Mouse (Mus musculus) embryo, embryonic 10 days (tissue): Measurements from ENCODE around the gene Zfp60.

Source experiments
- DNase-seq: peaks from one replicate; pipeline ENCODE4 v3.0.0-alpha.2; 2015; ENCODE audit warnings: low spot score

Zfp60 gene

GRCm38 (mm10) chr7:27731281-27731883, at the start of gene Zfp60:
Gene Zfp60, plus strand, starts transcription at chr7:27731389.
- DNase-seq, result peak; percentile 93

GRCm38 (mm10) chr7:27683218-27683617, 48.0 kb upstream of the Zfp60 start:
- no peak for DNase-seq

- DNase-seq, result no peak
Measured at GRCm38 (mm10) chr7:27685220-27685619, 46.0 kb upstream of the Zfp60 start.

GRCm38 (mm10) chr7:27685681-27686080, 45.5 kb upstream of the Zfp60 start:
- DNase-seq, result peak; percentile 61

- no peak for DNase-seq
Measured at GRCm38 (mm10) chr7:27687043-27687442, 44.1 kb upstream of the Zfp60 start.

- DNase-seq, result no peak
Measured at GRCm38 (mm10) chr7:27687836-27688235, 43.4 kb upstream of the Zfp60 start.

- DNase-seq, result peak; percentile 16
Measured at GRCm38 (mm10) chr7:27688246-27688788, 42.9 kb upstream of the Zfp60 start.

GRCm38 (mm10) chr7:27688815-27689612, 42.2 kb upstream of the Zfp60 start, which contains the start of gene Zfp607b:
Gene Zfp607b, plus strand, starts transcription at chr7:27689340.
- peak; percentile 96 for DNase-seq

GRCm38 (mm10) chr7:27691076-27691475, 40.1 kb upstream of the Zfp60 start:
- peak; percentile 67 for DNase-seq

GRCm38 (mm10) chr7:27696711-27697110, 34.5 kb upstream of the Zfp60 start:
- no peak for DNase-seq

GRCm38 (mm10) chr7:27710402-27710801, 20.8 kb upstream of the Zfp60 start:
- DNase-seq, result no peak

GRCm38 (mm10) chr7:27721951-27722350, 9.2 kb upstream of the Zfp60 start:
- DNase-seq, result no peak

- DNase-seq, result peak; percentile 81
Measured at GRCm38 (mm10) chr7:27725566-27726538, 5.3 kb upstream of the Zfp60 start.

- DNase-seq, result no peak
Measured at GRCm38 (mm10) chr7:27727471-27727870, 3.7 kb upstream of the Zfp60 start.

GRCm38 (mm10) chr7:27731946-27732345, 757 bp downstream of the Zfp60 start:
- DNase-seq, result peak; percentile 61

- no peak for DNase-seq
Measured at GRCm38 (mm10) chr7:27732508-27732907, 1.3 kb downstream of the Zfp60 start.

- DNase-seq, result peak; percentile 30
Measured at GRCm38 (mm10) chr7:27735457-27735856, 4.3 kb downstream of the Zfp60 start.

- DNase-seq, result peak; percentile 69
Measured at GRCm38 (mm10) chr7:27756351-27757047, 25.3 kb downstream of the Zfp60 start.

- no peak for DNase-seq
Measured at GRCm38 (mm10) chr7:27757048-27757375, 25.8 kb downstream of the Zfp60 start.

GRCm38 (mm10) chr7:27765176-27765886, 34.1 kb downstream of the Zfp60 start:
- peak; percentile 8 for DNase-seq

- no peak for DNase-seq
Measured at GRCm38 (mm10) chr7:27789306-27789705, 58.1 kb downstream of the Zfp60 start.
